Mouse (Mus musculus) lung, embryonic 14.5 days (tissue): ENCODE results near the gene Eed. TPM values are rescaled to one million over a fixed set of nuclear protein-coding genes. Genes with fewer than 3 reads are reported as not detected.

Experiments used
- ATAC-seq: fragments of 200-750 bp; cut with Nextera tagmentation; 2 replicates; pipeline ENCODE4 v1.8.0; 2017; ENCODE audit warnings: mild to moderate bottlenecking, moderate TSS enrichment, moderate library complexity; ENCODE audit not compliant: insufficient read depth
- DNase-seq: peaks from one replicate; pipeline ENCODE4 v3.0.0-alpha.2; 2015
- H3K27ac ChIP-seq: fragments of 300-500 bp; sonication (generic); 2 replicates; pipeline ENCODE4 v1.5.1; 2014; ENCODE audit warnings: low read depth, mild to moderate bottlenecking, moderate library complexity
- H3K27me3 ChIP-seq: fragments of 300-500 bp; sonication (generic); 2 replicates; pipeline ENCODE4 v1.6.1; 2014; ENCODE audit warnings: low read length, control low read depth; ENCODE audit not compliant: insufficient read depth
- H3K36me3 ChIP-seq: fragments of 300-500 bp; sonication (generic); 2 replicates; pipeline ENCODE4 v1.6.1; 2014; ENCODE audit warnings: control low read depth; ENCODE audit not compliant: insufficient read depth
- H3K4me1 ChIP-seq: fragments of 300-500 bp; sonication (generic); 2 replicates; pipeline ENCODE4 v1.6.1; 2014; ENCODE audit warnings: antibody characterized with exemption, control low read depth; ENCODE audit not compliant: insufficient read depth
- H3K4me2 ChIP-seq: fragments of 300-500 bp; sonication (generic); 2 replicates; pipeline ENCODE4 v1.6.1; 2014; ENCODE audit warnings: mild to moderate bottlenecking
- H3K4me3 ChIP-seq: fragments of 300-500 bp; sonication (generic); 2 replicates; pipeline ENCODE4 v1.5.1; 2014; ENCODE audit warnings: low read depth, low read length
- H3K9ac ChIP-seq: fragments of 300-500 bp; sonication (generic); 2 replicates; pipeline ENCODE4 v1.6.1; 2014
- H3K9me3 ChIP-seq: fragments of 300-500 bp; sonication (generic); 2 replicates; pipeline ENCODE4 v1.6.1; 2016; ENCODE audit warnings: low read depth, low read length, control low read depth
- CTCF ChIP-seq: IDR thresholded peaks from 2 replicates; pipeline ENCODE4 v1.5.1; 2016; ENCODE audit warnings: antibody characterized with exemption, low read depth
- WGBS: fragments of 180-500 bp; shearing (Covaris S2); extraction: QIAGEN DNeasy Blood & Tissue Kit; methylation state at CpG from one replicate; pipeline ENCODE4 v1.1.7; 2014; 5-methylcytosine and 5-hydroxymethylcytosine counted together
- polyA plus RNA-seq: library from polyadenylated mRNA; unstranded; fragments of >200 nt; fragmentation: Nextera tagmentation; extraction: Ambion mirVana; gene quantifications from 2 replicates; pipeline ENCODE4 v1.2.1, GENCODE M21; 2014

Eed gene
- polyA plus RNA-seq, 1 experiment from 2014 or later, result 75.5 TPM

GRCm38 (mm10) chr7:89954261-89954660 is 26.5 kb downstream of the Eed start:
- Histone ChIP-seq H3K36me3 (peaks cover 55% of the 10 kb centered on the region), H3K27ac (no peak overlapping the region), H3K4me3 (no peak overlapping the region), H3K9me3 (no peaks in the 10 kb centered on the region), H3K4me1 (no peaks in the 10 kb centered on the region), H3K27me3 (no peaks in the 10 kb centered on the region), H3K9ac (no peak overlapping the region), H3K4me2 (no peak overlapping the region)
- ATAC-seq (no peak), DNase-seq (no peak)
- 75% methylated on average over 5 of the region's 5 CpGs for WGBS
- no peak for TF ChIP-seq CTCF

DNA sequence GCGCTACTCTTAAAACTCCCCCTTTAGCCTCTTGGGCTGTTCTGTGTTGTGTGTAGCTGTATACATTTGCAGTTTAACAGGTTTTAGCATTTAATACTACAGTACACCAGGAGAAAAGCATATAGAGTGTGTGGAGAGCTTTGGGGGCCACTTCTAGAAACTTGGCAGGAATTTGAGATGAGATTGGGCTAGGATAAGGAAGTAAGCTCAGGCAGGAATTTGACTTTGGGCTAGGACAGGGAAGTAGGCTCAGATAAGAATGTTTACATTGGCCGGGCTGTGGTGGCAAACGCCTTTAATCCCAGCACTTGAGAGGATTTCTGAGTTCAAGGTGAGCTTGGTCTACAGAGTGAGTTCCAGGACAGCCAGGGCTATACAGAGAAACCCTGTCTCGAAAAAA is 31.4 kb downstream of the Eed start:
- H3K4me3 ChIP-seq, result no peak overlapping the region
- H3K9ac ChIP-seq, result no peak overlapping the region
- H3K27ac ChIP-seq, result no peak overlapping the region
- H3K36me3 ChIP-seq, result peaks cover 10% of the 10 kb centered on the region; the same call in 1 of the 2 replicates
- WGBS, result 37% methylated on average over 4 of the region's 4 CpGs
- TF ChIP-seq CTCF, result no peak
- H3K9me3 ChIP-seq, result no peaks in the 10 kb centered on the region
- ATAC-seq (no peak), DNase-seq (peak; percentile 7)
- no peak overlapping the region for H3K4me2 ChIP-seq
- H3K27me3 ChIP-seq, result no peaks in the 10 kb centered on the region
- H3K4me1 ChIP-seq, result no peaks in the 10 kb centered on the region

DNA sequence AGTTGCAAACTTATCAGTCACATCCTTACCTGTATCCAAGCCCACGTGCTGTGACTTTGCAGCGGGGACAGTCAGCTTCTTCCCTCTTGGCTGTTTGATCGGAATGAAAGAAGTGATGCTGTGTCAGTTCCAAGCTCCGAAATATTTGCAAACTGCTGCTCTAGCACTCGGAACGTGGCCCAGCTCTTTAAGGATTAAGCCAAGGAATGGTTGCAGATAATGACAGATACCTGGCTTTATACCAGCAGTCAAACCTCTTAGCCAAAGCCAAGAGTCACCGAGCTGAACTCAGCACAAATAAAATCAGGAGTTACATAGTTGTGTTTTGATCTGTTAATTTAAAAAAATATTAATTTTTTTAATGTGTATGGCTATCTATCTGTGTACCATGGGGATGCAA is 32.8 kb downstream of the Eed start:
- H3K9me3 ChIP-seq, result no peaks in the 10 kb centered on the region
- WGBS, result 63% methylated on average over 7 of the region's 7 CpGs
- no peak for ATAC-seq

GRCm38 (mm10) chr7:89940571-89941463 is 40.0 kb downstream of the Eed start, which contains the start of gene Hikeshi:
TSS of gene Hikeshi (minus strand) at chr7:89941204.
- peak; percentile 100 for ATAC-seq
- Histone ChIP-seq H3K4me2 (peak within 1 kb of the TSS; percentile 79), H3K27me3 (no peaks in the 10 kb centered on the region), H3K9ac (peak within 1 kb of the TSS; percentile 76), H3K4me1 (0 out of 2 replicates have a peak, but pooled peaks cover 4% of the 10 kb centered on the region), H3K9me3 (no peaks in the 10 kb centered on the region), H3K4me3 (peak within 1 kb of the TSS; percentile 88), H3K36me3 (no peaks in the 10 kb centered on the region), H3K27ac (peak within 1 kb of the TSS; percentile 64)
- peak; percentile 99 for DNase-seq
- no peak for TF ChIP-seq CTCF
- WGBS, result under 1% methylated on average over 45 of the region's 45 CpGs

More for the DNA sequence above, 32.8 kb downstream of the Eed start:
- H3K27ac ChIP-seq, result no peak overlapping the region
- H3K36me3 ChIP-seq, result no peaks in the 10 kb centered on the region
- H3K4me3 ChIP-seq, result no peak overlapping the region
- no peak overlapping the region for H3K9ac ChIP-seq
- DNase-seq, result peak; percentile 53
- no peaks in the 10 kb centered on the region for H3K4me1 ChIP-seq
- H3K4me2 ChIP-seq, result no peak overlapping the region
- no peaks in the 10 kb centered on the region for H3K27me3 ChIP-seq
- no peak for TF ChIP-seq CTCF

DNA sequence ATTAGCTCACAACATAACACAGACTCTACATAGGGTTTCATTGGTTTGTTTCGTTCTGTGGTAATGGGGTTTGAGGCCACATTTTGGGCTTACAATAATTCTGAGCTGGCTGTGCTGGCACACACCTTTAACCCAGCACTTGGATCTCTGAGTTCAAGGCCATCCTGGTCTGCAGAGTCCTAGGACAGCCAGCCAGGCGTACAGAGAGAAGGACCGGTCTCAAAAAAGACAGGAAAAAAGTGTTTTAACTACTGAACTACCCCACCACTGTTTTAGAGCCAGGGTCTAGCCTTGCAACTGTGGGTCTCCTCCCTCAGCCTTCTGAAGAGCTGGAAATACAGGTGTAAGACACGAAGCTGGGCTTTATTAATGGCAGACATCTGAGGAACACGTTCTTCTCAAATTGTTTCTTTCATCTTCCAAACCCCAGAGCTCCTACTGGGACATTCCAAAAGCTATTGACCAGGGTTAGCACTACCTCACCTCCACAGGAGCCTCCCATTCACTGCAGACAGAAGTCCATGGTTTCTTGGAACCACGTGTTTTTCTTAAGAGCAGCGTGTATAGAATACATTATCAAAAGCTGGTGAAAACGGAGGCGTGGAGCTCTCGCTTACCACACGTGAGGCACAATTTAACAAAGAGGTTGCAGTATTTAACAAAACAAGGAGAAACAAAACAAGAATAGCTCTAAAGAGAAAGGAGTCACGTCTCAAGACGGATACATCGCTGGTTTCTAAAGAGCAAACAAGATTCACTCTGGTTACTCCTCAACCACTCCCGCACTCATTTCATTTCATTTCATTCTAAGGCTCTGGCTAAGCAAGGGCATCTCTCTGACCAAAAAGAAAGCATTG is 41.1 kb downstream of the Eed start:
- 46% methylated on average over 15 of the region's 15 CpGs for WGBS
- TF ChIP-seq CTCF, result no peak
- no peak for ATAC-seq

GRCm38 (mm10) chr7:89923441-89924180 is 57.2 kb downstream of the Eed start:
- no peak for TF ChIP-seq CTCF
- no peak overlapping the region for H3K9ac ChIP-seq
- H3K27ac ChIP-seq, result no peak overlapping the region
- WGBS, result 93% methylated on average over 15 of the region's 15 CpGs
- H3K36me3 ChIP-seq, result peaks cover 25% of the 10 kb centered on the region
- no peaks in the 10 kb centered on the region for H3K9me3 ChIP-seq
- no peak for DNase-seq
- ATAC-seq, result no peak
- H3K4me2 ChIP-seq, result no peak overlapping the region
- no peaks in the 10 kb centered on the region for H3K27me3 ChIP-seq
- no peak overlapping the region for H3K4me3 ChIP-seq
- no peaks in the 10 kb centered on the region for H3K4me1 ChIP-seq

More for the DNA sequence above, 41.1 kb downstream of the Eed start:
- Histone ChIP-seq H3K4me3 (peak overlapping the region; percentile 88), H3K9ac (peak overlapping the region; percentile 76), H3K4me1 (0 out of 2 replicates have a peak, but pooled peaks cover 4% of the 10 kb centered on the region), H3K27me3 (no peaks in the 10 kb centered on the region), H3K36me3 (peaks cover 1% of the 10 kb centered on the region; the same call in 1 of the 2 replicates), H3K9me3 (no peaks in the 10 kb centered on the region), H3K4me2 (peak overlapping the region; percentile 79), H3K27ac (0 out of 2 replicates have a peak overlapping the region, but pooled peaks have one; percentile 64)
- DNase-seq, result peak; percentile 21
